In the genomic region with DNA sequence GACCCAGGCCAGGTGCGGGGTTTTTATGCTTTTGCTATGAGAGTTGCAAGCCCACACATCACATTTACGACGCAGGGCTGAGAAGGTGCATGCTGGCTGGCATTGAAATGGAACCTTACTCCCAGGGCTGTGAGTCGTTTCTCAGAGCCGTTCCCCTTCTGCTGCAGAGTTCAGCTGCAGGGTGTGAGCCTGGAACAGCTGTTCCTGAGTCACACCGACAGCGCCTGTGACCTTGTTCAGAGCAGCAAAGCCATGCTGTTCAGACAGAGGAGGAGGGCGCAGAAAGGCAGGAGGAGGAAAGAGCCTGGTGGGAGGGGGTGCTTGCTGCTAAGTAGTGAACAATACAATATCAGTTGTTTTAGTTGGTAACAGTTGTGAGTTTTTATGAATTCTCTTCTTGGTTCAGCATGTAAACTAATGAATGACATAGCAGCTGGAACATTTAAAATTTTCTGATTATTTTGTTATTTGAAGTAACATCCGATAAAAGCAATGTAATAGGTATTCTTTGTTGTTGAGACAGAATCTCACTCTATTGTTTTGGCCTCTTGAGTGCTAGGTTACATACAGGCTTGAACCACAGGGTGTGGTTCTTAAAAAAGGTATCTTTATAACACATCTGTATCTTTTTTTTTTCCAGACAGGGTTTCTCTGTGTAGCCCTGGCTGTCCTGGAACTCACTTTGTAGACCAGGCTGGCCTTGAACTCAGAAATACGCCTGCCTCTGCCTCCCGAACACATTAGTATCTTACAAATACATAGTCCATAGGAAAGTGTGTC, we compare ENCODE assay signal across 13 mouse cellular contexts. TPM values are rescaled to one million over a fixed set of nuclear protein-coding genes. Genes with fewer than 3 reads are reported as not detected.
DNase-seq lines count a peak whose midpoint lies in the region; ATAC-seq lines count a peak whose summit lies in the region.
"Had no signal": no experiment of that assay in that cellular context is flagged by ENCODE, and none has a peak within 500 bp of the region (broad histone marks: within the 10 kb centered on the region; RNA-seq: fewer than 3 reads in every experiment).

No protein-coding gene starts in this region.

- H3K4me1 ChIP-seq in limb, embryonic 13.5 days = peaks cover 3% of the 10 kb centered on the region; the same call in 1 of the 2 replicates
- no peaks in the 10 kb centered on the region for H3K4me1 ChIP-seq in forebrain, embryonic 15.5 days
- H3K4me1 ChIP-seq: hindbrain, embryonic 15.5 days had no signal

- peak; percentile 80 for ATAC-seq in limb, embryonic 13.5 days (ENCODE audit: low FRiP score, low read depth)
- no peak for ATAC-seq in forebrain, embryonic 15.5 days (replicated peaks)

- DNase-seq in adrenal gland, postnatal 10 days = peak; percentile 27
- no peak for DNase-seq in adrenal gland, adult 8-10 months
- peak; percentile 9 for DNase-seq in retina, embryonic 14.5 days (ENCODE audit: low spot score)
- DNase-seq in retina, postnatal 1 day = no peak
- no peak for DNase-seq in kidney, postnatal 10 days
- no peak for DNase-seq in thymus, postnatal 25 days
- DNase-seq: B cell, adult 2 months; gastrocnemius, postnatal 36 days; kidney, postnatal 14 days had no signal

- 63% methylated on average over 11 of the region's 11 CpGs for WGBS in limb, embryonic 13.5 days
- 87% methylated on average over 11 of the region's 11 CpGs for WGBS in forebrain, embryonic 15.5 days

- H3K36me3 ChIP-seq in limb, embryonic 13.5 days = peaks cover 87% of the 10 kb centered on the region
- H3K36me3 ChIP-seq in forebrain, embryonic 15.5 days = peaks cover 91% of the 10 kb centered on the region

- no peak overlapping the region for H3K9ac ChIP-seq in limb, embryonic 13.5 days
- no peak overlapping the region for H3K9ac ChIP-seq in forebrain, embryonic 15.5 days (replicated peaks)
- H3K9ac ChIP-seq: hindbrain, embryonic 15.5 days had no signal

- H3K4me3 ChIP-seq in limb, embryonic 13.5 days = no peak overlapping the region
- no peak overlapping the region for H3K4me3 ChIP-seq in forebrain, embryonic 15.5 days
- H3K4me3 ChIP-seq: hindbrain, embryonic 15.5 days had no signal

- no peak overlapping the region for H3K4me2 ChIP-seq in limb, embryonic 13.5 days (replicated peaks)
- no peak overlapping the region for H3K4me2 ChIP-seq in forebrain, embryonic 15.5 days (replicated peaks)
- H3K4me2 ChIP-seq: hindbrain, embryonic 15.5 days; midbrain, embryonic 11.5 days had no signal

- no peaks in the 10 kb centered on the region for H3K27me3 ChIP-seq in limb, embryonic 13.5 days
- H3K27me3 ChIP-seq in forebrain, embryonic 15.5 days = no peaks in the 10 kb centered on the region
- H3K27me3 ChIP-seq: hindbrain, embryonic 15.5 days had no signal

- H3K27ac ChIP-seq in limb, embryonic 13.5 days = peak overlapping the region; percentile 28; the same call in 1 of the 2 replicates
- no peak overlapping the region for H3K27ac ChIP-seq in forebrain, embryonic 15.5 days (replicated peaks)
- H3K27ac ChIP-seq: hindbrain, embryonic 15.5 days had no signal

- H3K9me3 ChIP-seq in limb, embryonic 13.5 days = no peaks in the 10 kb centered on the region
- no peaks in the 10 kb centered on the region for H3K9me3 ChIP-seq in forebrain, embryonic 15.5 days
- H3K9me3 ChIP-seq: hindbrain, embryonic 15.5 days had no signal

RNA-seq across cellular contexts. Expression of a gene that starts 23.8 kb away (rescaled TPM):
- total RNA-seq in adrenal gland, postnatal 10 days (2021) = 10 to 100 TPM; 26.0 to 36.2 TPM
- 10 to 100 TPM; 32.0 to 40.5 (median 38.7) TPM for total RNA-seq in adrenal gland, adult 8-10 months (2022)
- polyA plus RNA-seq in limb, embryonic 13.5 days (2015; fragmentation: Nextera tagmentation; extraction: Ambion mirVana) = 41.0 and 47.6 TPM in 2 replicates
- polyA plus RNA-seq in forebrain, embryonic 15.5 days (2015; fragmentation: Nextera tagmentation; extraction: Ambion mirVana) = 54.7 and 56.0 TPM in 2 replicates

RNA-seq across cellular contexts. Expression of a gene that starts 23.9 kb away (rescaled TPM):
- total RNA-seq in adrenal gland, postnatal 10 days (2021) = 10 to 100 TPM; 13.8 to 15.4 TPM
- total RNA-seq in adrenal gland, adult 8-10 months (2022) = 10 to 100 TPM; 13.3 to 18.6 (median 15.7) TPM
- 49.7 and 51.1 TPM in 2 replicates for polyA plus RNA-seq in limb, embryonic 13.5 days (2015; fragmentation: Nextera tagmentation; extraction: Ambion mirVana)
- polyA plus RNA-seq in forebrain, embryonic 15.5 days (2015; fragmentation: Nextera tagmentation; extraction: Ambion mirVana) = 32.2 and 33.0 TPM in 2 replicates

Comparison
In these comparisons a context has a peak if more than half of its experiments do, and no peak if none do; other contexts are left out.
1. DNase-seq: peak in adrenal gland, postnatal 10 days (single experiment) and retina, embryonic 14.5 days (single experiment); none in adrenal gland, adult 8-10 months (single experiment), retina, postnatal 1 day (single experiment), kidney, postnatal 10 days (single experiment) and thymus, postnatal 25 days (single experiment).